Mouse (Mus musculus): Measurements from ENCODE around the gene Snd1. TPM values are rescaled to one million over a fixed set of nuclear protein-coding genes. Genes with fewer than 3 reads are reported as not detected.
"Not testable (repeated sequence)": the region's sequence is repeated elsewhere in the genome, so short reads cannot be mapped to it uniquely, and the experiment has no call there.

The Snd1 gene
- total RNA-seq, 2 experiments from 2014 or later = 126 TPM

DNA sequence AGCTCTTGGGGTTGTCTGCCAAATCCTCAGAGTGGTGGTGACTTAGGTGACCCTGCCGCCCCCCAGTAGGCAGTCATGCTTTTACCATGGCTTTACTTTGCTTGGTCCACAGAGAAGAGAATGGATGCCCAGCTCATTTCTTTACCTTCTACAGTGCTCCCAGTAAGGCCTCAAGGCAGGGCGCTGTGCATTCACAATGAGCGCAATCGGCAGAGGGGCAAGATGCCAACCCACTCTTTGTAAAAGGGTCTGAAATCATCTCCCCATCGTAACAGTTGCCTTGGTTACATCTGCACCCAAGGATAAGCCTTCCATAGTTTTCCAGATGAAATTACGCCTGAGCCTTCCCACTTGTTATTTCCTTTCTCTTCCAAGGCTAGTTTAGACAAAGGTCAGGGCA is 415.5 kb downstream of the Snd1 start:
- DNase-seq (ENCODE audit: low spot score in 2 of 2) = peak; percentile 59 to 74

DNA sequence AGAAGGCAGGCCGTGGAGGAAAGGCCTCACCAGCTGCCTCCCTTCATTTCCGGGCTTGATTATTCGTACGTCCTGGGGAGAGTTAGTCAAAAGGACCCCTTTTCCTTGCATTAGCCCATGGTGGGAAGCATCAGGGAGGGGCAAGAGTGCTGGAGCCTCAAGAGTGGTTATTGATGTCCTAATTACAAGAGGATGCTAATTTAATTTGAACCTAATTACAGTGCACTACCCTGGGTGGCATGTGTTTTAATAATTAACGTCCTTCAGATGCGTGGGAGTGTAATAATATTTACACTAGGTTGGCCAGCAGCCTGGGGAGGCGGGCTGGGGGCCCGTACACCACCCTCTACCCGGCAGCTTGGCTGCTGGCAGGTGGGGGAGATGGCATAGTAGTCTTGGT is 416.5 kb downstream of the Snd1 start:
- no peak for DNase-seq (ENCODE audit: low spot score in 2 of 2)

DNA sequence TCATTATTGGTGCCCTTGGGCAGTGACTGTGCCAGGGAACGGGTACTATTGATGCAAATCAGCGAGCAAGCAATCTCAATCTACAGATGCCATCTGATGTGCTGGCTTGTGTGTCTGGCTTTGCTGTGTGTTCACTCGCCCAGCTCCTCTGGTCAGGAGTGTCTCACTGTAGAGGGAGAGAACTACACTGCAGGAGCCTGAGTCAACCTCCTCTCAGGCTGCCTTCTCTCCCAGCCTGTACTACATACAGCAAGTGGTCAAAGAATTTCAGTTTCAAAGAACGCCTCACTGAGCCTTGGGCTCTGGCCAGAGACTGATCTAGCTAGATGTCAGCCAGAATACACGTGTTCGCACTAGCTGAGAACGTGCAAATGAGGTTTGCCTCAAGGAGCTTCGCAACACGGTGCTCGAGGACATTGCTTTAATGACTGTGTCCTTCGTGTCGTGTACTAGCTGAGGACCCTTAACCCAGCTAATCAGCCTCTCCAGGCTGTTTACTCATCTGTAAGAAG is 420.1 kb downstream of the Snd1 start:
- no peak for DNase-seq (ENCODE audit: low spot score in 2 of 2)

DNA sequence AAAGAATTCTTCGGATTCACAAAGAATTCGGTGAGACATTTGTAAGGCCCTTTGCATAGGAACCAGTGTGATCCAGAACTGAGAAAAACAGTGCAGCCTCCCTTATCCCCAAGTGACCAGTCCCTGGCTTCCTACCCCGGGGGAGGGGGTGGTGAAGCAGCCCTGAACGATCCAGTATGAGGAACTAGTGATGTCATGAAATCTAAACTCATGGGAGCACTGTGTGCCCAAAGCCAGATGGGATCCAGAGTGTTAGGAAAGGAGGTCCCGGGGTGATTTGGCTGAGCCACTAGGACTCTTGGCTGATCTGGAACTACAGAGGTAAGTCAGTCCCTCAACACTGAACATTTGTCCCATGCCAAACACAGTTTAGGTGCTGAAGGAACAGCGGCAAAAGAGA is 420.8 kb downstream of the Snd1 start:
- no peak for DNase-seq (ENCODE audit: low spot score in 2 of 2)

DNA sequence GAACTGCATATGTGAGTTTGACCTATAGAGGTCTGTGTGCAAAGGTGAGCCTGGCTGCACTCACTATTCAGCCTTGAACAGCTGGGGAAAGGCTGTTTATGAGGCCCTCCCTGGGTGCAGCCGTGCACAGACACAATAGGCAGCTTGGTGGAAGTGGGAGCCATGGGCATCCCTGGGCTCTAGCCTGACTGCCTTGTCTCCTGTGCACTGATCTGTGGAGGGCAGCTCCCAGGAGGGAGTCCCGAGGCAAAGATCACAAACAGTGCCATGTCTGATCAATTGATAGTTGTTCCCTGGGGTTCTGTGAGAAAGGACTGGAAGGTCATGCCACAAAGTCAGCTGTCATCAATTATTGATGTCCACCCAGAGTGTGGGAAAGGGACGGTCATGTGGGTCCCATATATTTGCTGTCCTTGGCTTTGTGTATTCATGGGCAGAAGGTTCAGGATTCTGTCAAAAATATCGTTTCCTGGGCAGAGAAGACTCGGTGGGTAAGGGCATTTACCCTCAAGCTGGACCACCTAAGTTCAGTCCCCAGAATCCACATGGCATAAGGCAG is 421.9 kb downstream of the Snd1 start:
- DNase-seq (ENCODE audit: low spot score in 2 of 2) = no peak

DNA sequence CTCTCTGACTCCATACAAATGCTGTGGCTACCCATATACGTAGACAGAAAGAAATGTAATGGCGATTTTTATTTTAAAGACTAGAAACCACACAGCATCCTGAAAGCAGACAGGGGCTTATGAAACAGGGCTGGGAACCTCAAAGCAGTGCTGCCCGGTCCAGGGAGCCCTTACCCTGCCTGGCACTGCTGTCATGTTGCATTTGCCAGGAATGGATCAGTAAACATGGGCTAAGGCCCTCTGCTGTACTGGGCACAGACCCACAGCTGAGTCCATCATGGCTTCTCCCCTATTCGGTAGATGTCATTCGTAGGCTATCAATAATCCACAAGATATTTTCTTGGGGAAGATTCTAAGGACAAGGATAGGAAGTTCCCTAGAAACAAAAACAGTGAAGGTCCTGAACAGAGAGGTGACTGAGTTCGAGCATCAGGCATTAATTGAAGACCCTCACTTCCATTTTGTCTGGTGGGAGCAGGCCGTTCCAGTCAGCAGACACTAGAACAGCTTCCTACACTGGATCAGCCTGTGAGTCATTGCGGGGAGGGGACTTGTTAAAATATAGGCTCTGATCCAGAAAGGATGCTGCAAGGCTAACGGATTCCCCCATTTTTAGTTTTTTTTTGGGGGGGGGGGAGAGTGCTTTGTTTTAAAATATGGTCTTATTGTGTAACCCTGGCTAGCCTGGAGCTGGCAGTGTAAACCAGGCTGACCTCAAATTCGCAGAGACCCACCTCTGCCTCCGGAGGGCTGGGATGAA is 422.6 kb downstream of the Snd1 start:
- DNase-seq (ENCODE audit: low spot score in 2 of 2) = no peak

DNA sequence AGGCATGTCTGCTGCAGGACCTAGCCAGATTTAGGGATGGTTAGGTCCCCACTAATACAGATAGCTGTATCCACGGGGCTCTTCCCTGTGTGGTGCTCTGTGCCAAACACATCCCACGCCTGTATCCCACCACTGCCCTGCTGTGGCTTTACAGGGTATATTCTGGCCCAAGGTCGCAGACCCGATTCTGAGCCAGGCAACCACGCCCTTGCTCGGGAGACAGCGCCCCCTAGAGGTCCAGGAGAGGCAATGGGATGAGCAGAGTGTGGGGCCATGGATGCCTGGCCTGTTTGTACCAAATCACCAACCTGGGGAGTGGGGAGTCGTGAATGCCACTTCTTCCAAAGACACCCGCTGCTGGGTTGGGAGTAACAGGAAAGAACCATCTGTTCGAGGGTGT is 423.9 kb downstream of the Snd1 start:
- peak; percentile 59 to 63 for DNase-seq (ENCODE audit: low spot score in 2 of 2)

DNA sequence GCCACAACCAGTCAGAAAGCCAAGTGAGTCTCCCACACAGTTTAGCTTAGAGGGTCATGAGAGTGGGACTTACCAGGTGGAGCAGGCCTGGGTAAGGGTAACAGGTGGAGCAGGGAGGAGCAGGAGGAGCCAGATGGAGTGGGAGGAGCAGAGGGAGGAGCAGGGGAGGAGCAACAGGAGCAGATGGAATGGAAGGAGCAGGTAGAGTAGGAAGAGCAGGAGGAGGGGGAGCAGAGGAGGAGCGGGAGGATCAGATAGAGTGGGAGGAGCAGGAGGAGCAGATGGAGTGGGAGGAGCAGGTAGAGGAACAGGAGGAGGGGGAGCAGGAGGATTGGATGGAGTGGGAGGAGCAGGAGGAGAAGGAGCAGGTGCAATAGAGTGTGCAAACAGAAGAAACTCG is 427.6 kb downstream of the Snd1 start:
- no peak for DNase-seq (ENCODE audit: low spot score in 2 of 2)

DNA sequence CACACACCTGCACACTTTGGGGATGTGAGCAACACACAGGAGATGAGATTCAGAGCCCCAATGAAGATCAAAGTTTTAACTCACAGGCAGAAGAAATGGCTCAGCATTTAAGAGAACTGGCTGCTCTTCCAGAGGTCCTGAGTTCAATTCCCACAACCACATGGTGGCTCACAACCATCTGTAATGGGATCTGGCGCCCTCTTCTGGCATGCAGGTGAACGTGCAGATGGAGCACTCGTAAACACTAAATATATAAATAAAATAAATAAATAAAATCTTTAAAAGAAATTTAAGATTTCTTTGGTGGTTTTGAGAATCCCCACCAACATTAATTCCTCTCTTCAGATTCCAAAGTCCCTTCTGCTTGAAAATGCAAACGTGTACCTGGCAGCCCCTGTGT is 429.5 kb downstream of the Snd1 start:
- DNase-seq (ENCODE audit: low spot score in 2 of 2) = no peak

DNA sequence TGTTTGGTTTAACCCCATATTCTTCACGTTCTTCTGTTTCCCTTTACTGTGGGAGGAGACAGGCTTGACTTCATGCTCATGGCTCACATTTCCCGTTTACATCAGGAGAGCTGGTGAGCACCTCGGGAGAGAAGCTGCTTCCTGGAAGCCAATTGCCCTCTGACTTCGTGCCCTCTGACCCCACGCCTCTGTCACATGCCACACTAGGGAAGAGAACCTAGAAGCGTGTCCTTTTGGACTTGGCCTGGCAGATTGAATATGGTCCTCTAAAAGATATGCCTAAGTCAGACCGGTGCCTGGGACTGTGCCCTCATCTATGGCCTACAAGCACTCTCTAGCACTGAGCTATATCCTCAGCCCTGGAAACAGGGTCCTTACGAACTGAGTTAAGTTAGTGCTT is 430.4 kb downstream of the Snd1 start:
- no peak for DNase-seq (ENCODE audit: low spot score in 2 of 2)

DNA sequence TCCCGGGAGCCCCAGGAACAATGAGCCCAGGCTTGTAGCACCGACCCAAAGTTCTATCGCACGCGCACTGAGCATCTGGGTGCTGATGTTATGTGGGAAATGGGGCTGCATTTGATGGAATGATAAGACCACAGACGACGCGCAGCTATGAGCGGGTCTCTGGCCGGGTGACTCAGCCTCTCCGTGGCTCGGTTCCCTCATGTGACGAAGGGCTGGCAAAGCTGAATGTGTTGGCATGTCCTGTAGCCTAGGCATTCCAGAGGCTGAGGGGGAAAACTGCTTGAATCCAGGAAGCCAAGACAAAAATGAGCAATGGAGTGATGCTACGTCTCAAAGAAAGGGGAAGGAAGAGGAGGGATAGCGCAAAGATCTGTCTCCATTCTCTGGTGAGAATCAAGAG is 434.9 kb downstream of the Snd1 start:
- DNase-seq (ENCODE audit: low spot score in 2 of 2) = no peak

DNA sequence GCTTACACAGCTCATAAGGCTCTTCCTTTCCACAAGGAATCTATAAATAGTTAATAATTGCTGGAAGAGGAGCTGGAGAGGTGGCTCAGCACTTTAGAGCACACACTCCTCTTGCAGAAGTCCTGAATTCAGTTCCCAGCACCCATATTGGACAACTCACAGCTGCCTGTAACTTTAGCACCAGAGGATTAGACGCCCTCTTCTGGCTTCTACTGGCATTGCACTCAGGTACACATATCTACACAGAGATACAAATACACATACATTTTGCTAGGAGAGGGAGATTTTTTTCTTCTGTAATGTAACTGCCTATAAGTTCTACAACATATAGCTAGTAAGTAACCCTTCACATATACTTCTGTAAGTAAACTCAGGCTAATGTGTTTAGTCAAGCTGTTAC is 440.0 kb downstream of the Snd1 start:
- no peak for DNase-seq (ENCODE audit: low spot score in 2 of 2)

DNA sequence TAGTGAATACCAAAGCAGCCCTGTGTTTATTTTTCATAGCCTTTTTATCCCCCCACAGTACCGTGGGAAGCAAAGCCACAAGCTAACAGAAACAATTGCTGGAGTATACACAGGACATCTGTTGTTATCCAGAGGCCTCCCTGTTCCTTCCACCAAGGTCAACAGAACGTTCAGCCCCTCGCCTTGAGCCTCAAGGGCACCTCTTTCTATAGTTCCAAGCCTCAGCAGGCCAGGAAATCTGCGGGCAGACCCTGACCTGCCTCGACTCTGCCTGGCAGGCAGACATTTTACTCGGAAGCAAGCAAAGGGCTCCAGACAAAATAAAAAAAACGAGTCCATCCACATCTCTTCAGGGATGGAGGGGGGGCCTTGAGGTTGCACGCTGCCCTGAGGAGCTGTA is 441.7 kb downstream of the Snd1 start:
- DNase-seq (ENCODE audit: low spot score in 2 of 2) = no peak

DNA sequence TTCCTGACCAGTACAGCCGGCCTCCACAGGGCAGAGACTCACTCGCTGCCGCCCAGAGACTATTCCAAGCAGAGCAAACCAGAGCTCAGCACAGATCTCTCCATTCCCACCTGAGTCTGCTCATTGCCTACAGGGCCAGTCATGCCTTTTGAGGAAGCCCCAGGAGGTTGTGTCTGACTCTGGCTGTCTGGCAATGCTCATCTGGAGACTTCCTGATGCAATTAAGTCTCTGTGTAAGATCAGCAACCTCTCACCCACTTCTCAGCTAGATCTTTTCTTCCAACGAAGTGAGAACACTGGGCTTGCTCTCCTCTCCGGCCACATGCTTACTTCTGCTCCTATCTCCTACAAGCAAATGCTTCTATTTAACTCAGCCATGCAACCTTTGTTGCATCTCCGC is 444.4 kb downstream of the Snd1 start:
- no peak for DNase-seq (ENCODE audit: low spot score in 2 of 2)

DNA sequence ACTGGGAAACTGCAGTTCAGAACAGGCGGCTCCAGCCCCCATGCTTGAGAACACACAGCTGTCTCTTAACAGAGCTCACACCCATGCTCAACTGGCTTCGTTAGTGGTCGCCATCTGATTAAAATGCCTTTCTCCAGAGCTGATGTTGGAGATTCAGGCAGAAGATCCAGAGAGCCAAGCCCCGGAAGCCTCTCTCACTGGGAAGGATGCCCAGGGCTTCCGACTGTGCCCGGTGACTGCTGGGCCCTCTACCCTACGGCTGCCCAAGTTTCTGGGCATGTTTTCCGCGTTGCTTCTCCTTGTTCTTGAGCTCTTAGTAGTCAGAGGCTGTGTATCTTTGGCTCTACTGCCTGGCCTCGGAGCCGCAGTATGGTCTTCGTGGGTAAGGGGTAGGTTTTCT is 447.4 kb downstream of the Snd1 start:
- peak in 1 of 2 experiments; percentile 19 for DNase-seq (ENCODE audit: low spot score in 2 of 2)

DNA sequence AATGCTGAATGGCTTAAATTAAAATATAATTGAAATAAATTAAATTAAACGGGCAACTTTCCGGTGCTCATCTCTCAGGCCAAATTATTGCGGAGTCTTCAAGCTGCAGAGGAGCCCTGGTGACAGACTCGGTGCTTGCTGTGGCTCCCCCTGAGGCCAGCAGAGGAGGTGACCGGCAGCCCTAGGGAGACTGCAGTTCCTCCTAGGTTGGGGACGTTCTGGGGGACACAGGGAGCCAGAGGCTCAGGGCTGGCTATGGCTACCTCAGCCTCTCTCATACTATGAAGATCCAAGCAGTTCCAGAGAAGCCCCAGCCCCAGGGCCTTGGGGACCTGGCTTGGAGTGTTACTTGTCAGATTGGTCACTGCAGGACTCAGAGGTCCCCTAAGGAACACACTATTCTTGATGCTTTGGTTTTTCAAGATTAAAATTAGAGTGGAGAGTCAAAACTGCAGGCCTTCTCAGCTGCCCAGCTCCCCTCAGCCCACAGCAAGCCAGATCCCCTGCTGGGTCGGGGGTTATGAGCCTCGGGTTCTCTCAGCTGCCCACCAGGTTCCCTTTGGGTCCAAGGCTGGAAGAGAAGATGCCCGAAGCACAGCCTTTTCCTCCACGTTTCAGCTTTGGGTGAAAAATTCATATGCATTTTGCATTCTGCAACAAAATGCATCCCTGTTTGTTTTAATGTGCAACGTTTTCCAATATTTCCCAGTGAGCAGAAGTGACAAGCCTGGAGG is 448.3 kb downstream of the Snd1 start:
- no peak for DNase-seq (ENCODE audit: low spot score in 2 of 2)

DNA sequence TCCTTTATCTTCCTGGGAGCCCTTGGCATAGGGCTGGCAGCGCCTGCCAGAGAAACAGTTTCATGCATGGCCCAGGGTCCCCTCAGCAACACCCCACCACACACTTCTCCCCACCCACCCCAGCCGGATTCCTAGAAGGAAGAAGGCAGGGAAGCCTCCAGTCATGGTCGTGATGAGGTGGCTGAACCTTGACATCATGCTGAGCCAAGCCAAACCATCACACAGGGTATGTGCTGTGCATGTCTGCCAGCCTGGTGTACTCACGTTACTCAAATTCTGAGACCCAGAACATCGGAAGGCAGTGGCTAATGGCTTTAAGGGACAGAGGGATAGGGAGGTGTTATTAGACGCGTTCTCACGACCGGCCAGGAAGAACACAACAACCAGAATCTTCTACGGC is 448.9 kb downstream of the Snd1 start:
- no peak for DNase-seq (ENCODE audit: low spot score in 2 of 2)

DNA sequence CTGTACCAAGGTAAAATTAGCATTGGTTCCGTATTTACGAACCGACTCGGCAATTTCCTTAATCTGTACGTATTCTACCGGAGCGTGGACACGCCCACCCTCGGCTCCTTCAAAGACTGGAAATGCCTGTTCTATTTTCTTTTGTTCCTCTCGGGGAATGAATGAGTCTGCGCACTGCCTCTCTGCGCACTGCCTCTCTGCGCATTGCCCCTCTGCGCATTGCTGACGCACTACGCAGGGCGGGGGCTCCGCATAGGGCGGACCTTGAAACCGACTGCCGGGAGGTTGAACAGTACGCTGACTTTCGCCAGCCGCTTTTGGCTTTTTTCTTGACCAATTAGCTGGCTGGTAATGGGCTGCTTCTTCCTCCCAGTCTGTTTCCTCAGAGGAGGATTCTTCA is 453.0 kb downstream of the Snd1 start:
- DNase-seq (ENCODE audit: low spot score in 2 of 2) = not testable (repeated sequence)

DNA sequence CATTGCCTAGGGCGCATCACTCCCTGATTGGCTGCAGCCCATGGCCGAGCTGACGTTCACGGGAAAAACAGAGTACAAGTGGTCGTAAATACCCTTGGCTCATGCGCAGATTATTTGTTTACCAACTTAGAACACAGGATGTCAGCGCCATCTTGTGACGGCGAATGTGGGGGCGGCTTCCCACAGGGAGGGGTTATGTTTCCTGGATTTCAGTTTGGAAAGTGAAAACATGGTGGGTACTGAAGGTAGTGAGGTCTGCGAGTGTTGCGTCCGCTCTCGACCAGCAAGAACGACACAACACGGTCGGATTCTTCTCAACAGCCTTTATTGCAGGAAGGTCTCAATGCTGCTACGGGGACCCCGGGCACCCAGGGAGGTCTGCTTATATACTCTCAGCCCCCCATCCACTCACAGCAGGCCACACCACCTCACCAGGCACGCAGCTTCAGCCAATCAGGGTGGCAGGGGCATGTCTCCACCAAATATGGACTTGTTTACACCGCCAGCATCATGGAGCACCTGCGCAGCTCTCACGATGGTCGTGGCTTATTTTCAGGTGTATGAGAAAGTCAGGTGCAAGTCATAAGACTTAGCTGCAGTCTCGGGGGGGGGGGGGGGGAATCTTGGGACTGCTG is 454.3 kb downstream of the Snd1 start:
- DNase-seq (ENCODE audit: low spot score in 2 of 2) = not testable (repeated sequence)

DNA sequence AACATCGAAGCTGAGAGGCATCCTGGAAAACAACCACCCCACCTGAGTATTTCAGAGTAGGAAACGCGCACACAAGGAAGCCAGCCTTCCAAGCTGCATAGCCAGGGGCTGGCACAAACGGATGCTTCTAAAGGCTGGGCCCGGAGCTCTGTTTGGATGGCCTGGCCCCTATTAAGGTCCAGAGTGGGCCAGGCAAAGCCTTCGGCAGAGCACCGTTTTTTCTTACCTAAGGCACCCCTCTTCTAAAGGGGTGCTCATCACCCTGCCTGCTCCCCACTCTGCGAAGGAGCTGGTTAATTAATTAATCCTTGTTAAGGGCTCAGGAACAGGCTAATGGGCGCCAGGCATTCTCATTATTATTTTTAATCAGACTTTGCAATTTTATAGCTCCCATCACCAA is 456.3 kb downstream of the Snd1 start:
- no peak for DNase-seq (ENCODE audit: low spot score in 2 of 2)

DNA sequence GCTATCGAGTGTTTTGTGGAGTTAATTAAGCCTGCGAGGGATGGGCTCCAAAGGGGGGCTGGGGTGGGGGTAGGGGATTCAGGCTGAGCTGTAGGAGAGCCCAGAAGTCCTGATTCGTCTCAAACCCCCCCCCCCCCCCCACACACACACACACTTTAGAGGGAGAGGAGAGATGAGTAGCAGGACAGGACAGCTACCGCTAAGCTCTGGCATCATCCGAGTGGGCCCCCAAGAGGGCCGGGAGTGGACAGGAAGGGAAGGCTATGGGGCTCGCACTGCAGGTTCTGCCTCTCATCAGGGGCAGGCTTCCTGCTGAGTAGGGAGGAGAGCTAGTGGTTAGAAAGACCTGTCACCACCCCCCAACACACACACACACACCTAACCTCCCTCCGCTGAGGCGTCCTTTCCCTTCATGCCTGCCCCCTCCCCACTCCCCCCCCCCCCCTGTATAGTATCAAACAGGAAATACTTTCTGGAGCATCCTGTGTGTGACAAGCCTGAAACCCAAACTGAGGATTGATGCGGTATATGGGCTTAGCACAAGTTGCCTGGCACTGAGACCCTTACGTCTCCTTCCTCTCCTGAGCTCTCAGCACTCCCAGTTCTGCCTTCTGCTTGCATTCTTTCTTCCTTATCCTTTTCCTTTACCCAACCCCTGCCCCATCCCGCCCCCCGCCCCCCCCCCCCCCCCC is 456.8 kb downstream of the Snd1 start:
- no peak for DNase-seq (ENCODE audit: low spot score in 2 of 2)

Measured in layer of hippocampus, postnatal 10 days (tissue).